Mouse (Mus musculus): ENCODE data around the gene Cd276.

- TF ChIP-seq CTCF (IDR thresholded peaks at IDR 0.05; ENCODE audit: low read depth) (no peak), EP300 (IDR thresholded peaks at IDR 0.05; ENCODE audit: low read depth) (no peak)
Observed at GRCm38 (mm10) chr9:58582581-58583266, 27.5 kb upstream of the Cd276 start.
